Mouse (Mus musculus) myocyte (in vitro differentiated cells): ENCODE data around the gene Adcy1. TPM values are rescaled to one million over a fixed set of nuclear protein-coding genes. Genes with fewer than 3 reads are reported as not detected.

Experiments used
- H3K27me3 ChIP-seq: one replicate; pipeline ENCODE4 v1.6.1; 2011; ENCODE audit not compliant: control insufficient read depth, insufficient read depth, insufficient read length
- H3K36me3 ChIP-seq: one replicate; pipeline ENCODE4 v1.6.1; 2011; ENCODE audit not compliant: control insufficient read depth, insufficient read depth
- H3K4me2 ChIP-seq: one replicate; pipeline ENCODE4 v1.6.1; 2011; ENCODE audit warnings: low read depth, control low read depth
- H3K4me3 ChIP-seq: one replicate; pipeline ENCODE4 v1.5.1; 2011; ENCODE audit warnings: mild to moderate bottlenecking, control low read depth, moderate library complexity
- H3K79me2 ChIP-seq: one replicate; pipeline ENCODE4 v1.6.1; 2011; ENCODE audit not compliant: control insufficient read depth, insufficient read depth
- H3ac ChIP-seq: one replicate; pipeline ENCODE4 v1.6.1; 2011; ENCODE audit not compliant: control insufficient read depth, insufficient read length
- CEBPB ChIP-seq: IDR thresholded peaks from 2 replicates; pipeline ENCODE4 v1.6.1; 2011; ENCODE audit warnings: mild to moderate bottlenecking, moderate library complexity; ENCODE audit not compliant: poor library complexity, insufficient read depth, severe bottlenecking
- E2F4 ChIP-seq: IDR thresholded peaks from one replicate; pipeline ENCODE4 v1.6.1; 2011; ENCODE audit warnings: mild to moderate bottlenecking, control low read depth, moderate library complexity; ENCODE audit not compliant: insufficient read depth
- MAX ChIP-seq: IDR thresholded peaks from one replicate; pipeline ENCODE4 v1.6.1; 2011; ENCODE audit warnings: low read depth, mild to moderate bottlenecking, control low read depth
- MYOD1 ChIP-seq, 3 experiments: IDR thresholded peaks; one replicate each; pipeline ENCODE4 v1.6.1; 2011; ENCODE audit warnings: control low read depth in 2 of 3, low read depth in 2 of 3, mild to moderate bottlenecking in 2 of 3, moderate library complexity in 1 of 3; ENCODE audit not compliant: insufficient read length in 2 of 3, control insufficient read depth in 1 of 3
- MYOG ChIP-seq, 3 experiments: IDR thresholded peaks; one replicate each; pipeline ENCODE4 v1.6.1; 2011; ENCODE audit warnings: control low read depth in 2 of 3, low read depth in 2 of 3, mild to moderate bottlenecking in 2 of 3; ENCODE audit not compliant: insufficient read length in 2 of 3, control insufficient read depth in 1 of 3, insufficient read depth in 1 of 3
- POLR2A ChIP-seq: IDR thresholded peaks from one replicate; pipeline ENCODE4 v1.6.1; 2011; ENCODE audit warnings: low read depth, mild to moderate bottlenecking, control low read depth, moderate library complexity; ENCODE audit not compliant: insufficient read length
- POLR2AphosphoS2 ChIP-seq: IDR thresholded peaks from one replicate; pipeline ENCODE4 v1.6.1; 2011; ENCODE audit warnings: low read depth, control low read depth; ENCODE audit not compliant: insufficient read length
- REST ChIP-seq: IDR thresholded peaks from one replicate; pipeline ENCODE4 v1.6.1; 2011; ENCODE audit warnings: mild to moderate bottlenecking, control low read depth, moderate library complexity; ENCODE audit not compliant: insufficient read depth, insufficient read length
- SRF ChIP-seq: IDR thresholded peaks from one replicate; pipeline ENCODE4 v1.6.1; 2011; ENCODE audit warnings: low read depth; ENCODE audit not compliant: control insufficient read depth, insufficient read length
- TCF12 ChIP-seq: IDR thresholded peaks from one replicate; pipeline ENCODE4 v1.6.1; 2011; ENCODE audit warnings: mild to moderate bottlenecking, control low read depth; ENCODE audit not compliant: poor library complexity, insufficient read depth, severe bottlenecking
- TCF3 ChIP-seq: IDR thresholded peaks from one replicate; pipeline ENCODE4 v1.6.1; 2011; ENCODE audit warnings: low read depth, control low read depth; ENCODE audit not compliant: insufficient read length
- USF1 ChIP-seq: IDR thresholded peaks from one replicate; pipeline ENCODE4 v1.6.1; 2011; ENCODE audit warnings: low read depth, mild to moderate bottlenecking, control low read depth, moderate library complexity
- polyA plus RNA-seq: library from polyadenylated mRNA; unstranded; fragments of >200 nt; fragmentation: generic; extraction: Trizol; gene quantifications from one replicate; pipeline ENCODE4 v1.2.1, GENCODE M21; 2012; ENCODE audit warnings: missing spikeins

Adcy1 gene
- polyA plus RNA-seq, 1 experiment: 0.02 TPM

- no peak for TF ChIP-seq MYOD1 (IDR thresholded peaks at IDR 0.05; ENCODE audit: control insufficient read depth in 1 of 3, insufficient read length in 2 of 3, low read depth in 2 of 3)
- no peaks in the 10 kb centered on the region for H3K79me2 ChIP-seq
- no peaks in the 10 kb centered on the region for H3K27me3 ChIP-seq
Measured at GRCm38 (mm10) chr11:7194432-7195311, 131.4 kb downstream of the Adcy1 start.

GRCm38 (mm10) chr11:7195312-7195685 lies 132.0 kb downstream of the Adcy1 start:
- Histone ChIP-seq H3K79me2 (no peaks in the 10 kb centered on the region), H3ac (no peak overlapping the region), H3K4me2 (no peak overlapping the region), H3K4me3 (no peak overlapping the region), H3K27me3 (no peaks in the 10 kb centered on the region), H3K36me3 (no peaks in the 10 kb centered on the region)
- TF ChIP-seq MYOG (IDR thresholded peaks at IDR 0.05; ENCODE audit: control insufficient read depth in 1 of 3, insufficient read depth in 1 of 3, insufficient read length in 2 of 3, low read depth in 2 of 3): no peak
- no peak for TF ChIP-seq E2F4

More at GRCm38 (mm10) chr11:7194432-7195311, 131.4 kb downstream of the Adcy1 start:
- no peak overlapping the region for H3ac ChIP-seq
- no peak overlapping the region for H3K4me2 ChIP-seq
- no peaks in the 10 kb centered on the region for H3K36me3 ChIP-seq
- H3K4me3 ChIP-seq: no peak overlapping the region

- no peak for TF ChIP-seq TCF12
- no peak for TF ChIP-seq TCF3
- no peak for TF ChIP-seq POLR2A
- TF ChIP-seq MAX: no peak
- TF ChIP-seq SRF: no peak
- no peak for TF ChIP-seq E2F4
- TF ChIP-seq MYOD1 (IDR thresholded peaks at IDR 0.05; ENCODE audit: control insufficient read depth in 1 of 3, insufficient read length in 2 of 3, low read depth in 2 of 3): no peak
- Histone ChIP-seq H3K4me3 (no peak within 1 kb of the TSS), H3ac (no peak within 1 kb of the TSS), H3K36me3 (no peaks in the 10 kb centered on the region), H3K4me2 (no peak within 1 kb of the TSS), H3K79me2 (no peaks in the 10 kb centered on the region), H3K27me3 (no peaks in the 10 kb centered on the region)
Measured at GRCm38 (mm10) chr11:7197491-7197941, 134.2 kb downstream of the Adcy1 start, which contains the start of gene Igfbp1. TSS of gene Igfbp1 (plus strand) at chr11:7197782.

GRCm38 (mm10) chr11:7198006-7198405 lies 134.7 kb downstream of the Adcy1 start:
- Histone ChIP-seq H3K4me2 (no peak overlapping the region), H3ac (no peak overlapping the region), H3K36me3 (no peaks in the 10 kb centered on the region), H3K4me3 (no peak overlapping the region), H3K27me3 (no peaks in the 10 kb centered on the region), H3K79me2 (no peaks in the 10 kb centered on the region)
- TF ChIP-seq E2F4 (no peak), TCF3 (no peak), MYOD1 (IDR thresholded peaks at IDR 0.05; ENCODE audit: control insufficient read depth in 1 of 3, insufficient read length in 2 of 3, low read depth in 2 of 3) (no peak), CEBPB (no peak), SRF (no peak), REST (no peak), TCF12 (no peak), USF1 (no peak), MYOG (IDR thresholded peaks at IDR 0.05; ENCODE audit: control insufficient read depth in 1 of 3, insufficient read depth in 1 of 3, insufficient read length in 2 of 3, low read depth in 2 of 3) (peak in 1 of 3 experiments; percentile 33)

- Histone ChIP-seq H3K79me2 (no peaks in the 10 kb centered on the region), H3ac (no peak overlapping the region), H3K4me3 (no peak overlapping the region), H3K27me3 (no peaks in the 10 kb centered on the region), H3K36me3 (no peaks in the 10 kb centered on the region), H3K4me2 (no peak overlapping the region)
- TF ChIP-seq TCF3 (no peak), TCF12 (no peak), POLR2AphosphoS2 (no peak), CEBPB (no peak), MAX (no peak), SRF (no peak), MYOD1 (IDR thresholded peaks at IDR 0.05; ENCODE audit: control insufficient read depth in 1 of 3, insufficient read length in 2 of 3, low read depth in 2 of 3) (no peak), POLR2A (no peak), USF1 (no peak), E2F4 (no peak)
Measured at GRCm38 (mm10) chr11:7198481-7199256, 135.4 kb downstream of the Adcy1 start.
